Mouse (Mus musculus) olfactory bulb, adult 2 months (tissue): ENCODE measurements around the gene Nrsn1. TPM values are rescaled to one million over a fixed set of nuclear protein-coding genes. Genes with fewer than 3 reads are reported as not detected.
"Not testable (repeated sequence)": the region's sequence is repeated elsewhere in the genome, so short reads cannot be mapped to it uniquely, and the experiment has no call there.

Source experiments
- H3K27ac ChIP-seq: fragments of 200-500 bp; 2 replicates; pipeline ENCODE4 v1.5.1; 2012; ENCODE audit warnings: low read depth, low read length; ENCODE audit not compliant: insufficient read depth
- H3K4me1 ChIP-seq: fragments of 200-500 bp; 2 replicates; pipeline ENCODE4 v1.6.1; 2012; ENCODE audit warnings: low read length; ENCODE audit not compliant: control insufficient read depth, insufficient read depth
- H3K4me3 ChIP-seq: fragments of 200-500 bp; 2 replicates; pipeline ENCODE4 v1.5.1; 2012; ENCODE audit warnings: mild to moderate bottlenecking, low read depth, low read length, moderate library complexity; ENCODE audit not compliant: insufficient read depth
- CTCF ChIP-seq: fragments of 200-500 bp; IDR thresholded peaks from 2 replicates; pipeline ENCODE4 v1.5.1; 2012; ENCODE audit warnings: low read depth, mild to moderate bottlenecking, low read length, moderate library complexity; ENCODE audit not compliant: insufficient read depth
- POLR2A ChIP-seq: fragments of 200-500 bp; IDR thresholded peaks from 2 replicates; pipeline ENCODE4 v1.6.1; 2012; ENCODE audit warnings: mild to moderate bottlenecking, low read depth, low read length, moderate library complexity; ENCODE audit not compliant: insufficient read depth
- WGBS: fragments of 180-500 bp; shearing (Covaris S2); methylation state at CpG from one replicate; pipeline ENCODE4 v1.1.7; 2018; 5-methylcytosine and 5-hydroxymethylcytosine counted together
- polyA plus RNA-seq: library from polyadenylated mRNA; stranded (reverse); fragments of >200 nt; gene quantifications from 2 replicates; pipeline ENCODE4 v1.2.4, GENCODE M21; 2012; ENCODE audit warnings: low replicate concordance; ENCODE audit not compliant: missing spikeins, insufficient read depth, insufficient read length

The Nrsn1 gene
- polyA plus RNA-seq: 162 TPM in 1 of 2 replicates, not detected in the other

DNA sequence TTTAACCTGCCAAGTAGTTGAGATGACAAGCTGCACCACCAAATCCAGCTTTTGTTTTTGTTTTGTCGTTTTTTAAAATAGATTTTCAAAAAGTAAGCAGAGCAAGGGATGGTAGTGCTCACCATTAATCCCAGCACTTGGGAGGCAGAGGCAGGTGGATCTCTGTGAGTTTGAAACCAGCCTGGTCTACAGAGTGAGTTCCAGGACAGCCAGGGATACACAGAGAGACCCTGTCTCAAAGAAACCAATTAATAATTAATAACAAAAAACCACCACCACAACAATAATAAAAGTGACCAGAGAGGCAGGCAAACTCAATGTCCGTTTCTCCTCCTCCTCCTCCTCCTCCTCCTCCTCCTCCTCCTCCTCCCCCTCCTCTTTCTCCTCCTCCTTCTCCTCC lies at the start of gene Nrsn1:
Gene Nrsn1 (minus strand): TSS at position 101 of the 400 bp plus-strand sequence.
- 44% methylated on average over 2 of the region's 2 CpGs for WGBS
- Histone ChIP-seq H3K4me3 (peak within 1 kb of the TSS; percentile 51), H3K27ac (peak within 1 kb of the TSS; percentile 47)
- H3K4me1 ChIP-seq: not testable (repeated sequence)

DNA sequence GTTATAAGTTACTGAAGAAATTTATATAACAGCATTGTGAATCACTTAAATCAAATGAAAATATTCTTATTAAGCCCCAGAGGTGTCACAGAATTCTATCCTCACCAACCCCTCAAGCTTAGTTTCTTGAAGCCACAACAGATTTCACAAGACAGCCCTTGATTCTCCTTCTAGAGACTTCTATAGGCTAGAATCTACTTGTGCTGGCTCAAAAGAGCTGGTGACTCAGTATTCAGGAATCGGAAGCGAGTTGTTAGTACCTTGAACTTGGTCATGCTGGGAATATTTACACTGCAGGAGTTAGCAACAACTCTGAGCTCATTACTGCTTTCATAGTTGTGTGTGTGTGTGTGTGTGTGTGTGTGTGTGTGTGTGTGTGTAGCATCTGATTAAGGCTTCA lies 41.8 kb upstream of the Nrsn1 start:
- TF ChIP-seq CTCF: no peak
- no peak for TF ChIP-seq POLR2A
- Histone ChIP-seq H3K4me1 (no peaks in the 10 kb centered on the region), H3K27ac (no peak overlapping the region), H3K4me3 (no peak overlapping the region)
- 86% methylated on average over 2 of the region's 2 CpGs for whole genome bisulfite sequencing

DNA sequence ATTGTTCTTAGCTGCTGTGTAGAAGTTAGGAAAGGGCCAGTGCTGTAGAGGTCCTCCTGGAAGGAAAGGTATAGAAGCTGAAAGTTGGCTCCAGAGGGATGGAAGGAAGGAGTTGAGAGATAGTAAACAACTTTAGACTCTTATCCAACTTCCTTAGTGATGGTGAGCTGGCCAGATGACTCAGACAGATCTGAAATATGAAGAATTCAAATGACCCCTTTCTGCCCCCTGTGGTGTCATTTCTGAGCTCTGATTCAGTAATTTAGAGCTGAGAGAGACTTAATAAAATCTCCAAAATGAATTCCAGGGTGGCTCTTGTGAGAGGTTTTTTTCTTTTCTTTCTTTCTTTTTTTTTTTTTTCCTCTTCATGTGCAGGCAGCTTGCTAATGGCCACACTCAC lies 39.8 kb upstream of the Nrsn1 start:
- Histone ChIP-seq H3K27ac (no peak overlapping the region), H3K4me1 (no peaks in the 10 kb centered on the region), H3K4me3 (no peak overlapping the region)
- no peak for TF ChIP-seq CTCF
- TF ChIP-seq POLR2A: no peak

DNA sequence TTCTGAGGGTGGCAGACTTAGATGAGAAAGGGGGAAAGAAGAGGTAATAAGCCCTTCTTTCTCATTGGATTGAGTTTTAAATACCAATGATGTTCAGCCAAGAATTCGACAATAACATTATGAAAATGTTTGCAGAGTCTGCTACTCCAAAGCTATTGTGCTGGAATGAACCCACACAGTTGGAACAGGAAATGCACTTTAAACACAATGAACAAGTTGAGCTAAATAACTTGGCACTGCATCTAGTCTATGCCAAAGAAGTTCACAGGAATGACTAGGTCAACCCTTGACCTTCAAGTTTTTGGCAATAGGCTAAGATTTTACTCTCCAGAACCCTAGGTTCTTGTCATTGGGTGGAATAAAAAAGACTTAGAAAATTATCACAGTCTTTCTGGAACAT lies 18.4 kb upstream of the Nrsn1 start:
- 86% methylated on average over 1 of the region's 1 CpGs for WGBS
- Histone ChIP-seq H3K27ac (no peak overlapping the region), H3K4me3 (no peak overlapping the region), H3K4me1 (no peaks in the 10 kb centered on the region)
- TF ChIP-seq POLR2A (no peak), CTCF (no peak)

DNA sequence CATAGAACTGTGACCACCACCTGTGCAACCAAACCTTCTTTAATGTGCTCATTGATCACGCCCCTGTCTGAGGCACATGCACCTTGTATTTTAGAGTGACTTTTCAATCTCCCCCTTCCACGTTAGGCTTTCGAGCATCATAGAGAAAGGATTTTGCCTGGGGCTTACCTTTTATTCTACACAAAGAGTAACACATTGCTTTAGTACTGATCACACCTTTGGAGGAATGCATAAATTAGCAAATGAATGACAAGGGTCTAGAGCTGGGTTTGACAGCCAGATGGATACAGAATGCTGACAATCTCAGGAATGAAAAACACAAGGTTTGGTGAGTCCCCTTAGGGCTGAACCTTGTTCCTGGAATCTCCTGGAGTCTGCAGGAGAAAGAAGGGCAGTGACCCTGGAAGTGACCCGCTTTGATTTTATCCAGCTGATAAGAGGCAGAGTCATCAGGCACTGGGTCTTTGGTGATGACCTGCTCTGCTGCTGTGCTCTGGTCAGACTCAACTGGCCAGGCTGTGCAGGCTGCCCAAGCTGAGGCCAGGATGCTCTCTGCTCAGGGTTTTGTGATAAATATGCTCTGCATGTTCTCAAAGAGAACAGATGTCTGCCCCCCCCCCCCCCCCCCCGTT lies 4.7 kb upstream of the Nrsn1 start:
- WGBS: 70% methylated on average over 5 of the region's 5 CpGs
- no peak overlapping the region for H3K4me3 ChIP-seq
- no peaks in the 10 kb centered on the region for H3K4me1 ChIP-seq
- TF ChIP-seq POLR2A (no peak), CTCF (no peak)
- no peak overlapping the region for H3K27ac ChIP-seq

DNA sequence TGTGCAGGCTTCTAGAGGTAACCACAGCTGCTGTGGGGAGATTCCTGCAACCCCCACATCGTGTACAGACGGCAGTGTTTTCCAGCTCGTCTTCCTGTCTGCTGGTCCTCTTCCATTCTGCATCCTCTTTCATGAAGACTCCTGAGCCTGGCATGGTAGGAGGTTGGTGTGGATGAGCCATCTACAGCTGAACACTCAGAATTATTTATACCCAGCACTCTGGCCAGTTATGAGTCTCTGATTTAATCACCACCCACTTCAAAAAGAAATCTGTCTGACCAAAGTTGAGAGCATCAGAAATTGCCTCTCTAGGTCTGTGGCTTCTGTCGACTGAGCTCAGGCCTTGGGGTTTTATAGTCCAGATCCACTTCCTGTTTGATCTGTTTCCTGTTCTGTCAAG lies 1.9 kb upstream of the Nrsn1 start:
- TF ChIP-seq CTCF (no peak), POLR2A (no peak)
- 75% methylated on average over 4 of the region's 4 CpGs for WGBS
- Histone ChIP-seq H3K4me3 (no peak overlapping the region), H3K27ac (no peak overlapping the region), H3K4me1 (peaks cover 3% of the 10 kb centered on the region; the same call in 1 of the 2 replicates)

DNA sequence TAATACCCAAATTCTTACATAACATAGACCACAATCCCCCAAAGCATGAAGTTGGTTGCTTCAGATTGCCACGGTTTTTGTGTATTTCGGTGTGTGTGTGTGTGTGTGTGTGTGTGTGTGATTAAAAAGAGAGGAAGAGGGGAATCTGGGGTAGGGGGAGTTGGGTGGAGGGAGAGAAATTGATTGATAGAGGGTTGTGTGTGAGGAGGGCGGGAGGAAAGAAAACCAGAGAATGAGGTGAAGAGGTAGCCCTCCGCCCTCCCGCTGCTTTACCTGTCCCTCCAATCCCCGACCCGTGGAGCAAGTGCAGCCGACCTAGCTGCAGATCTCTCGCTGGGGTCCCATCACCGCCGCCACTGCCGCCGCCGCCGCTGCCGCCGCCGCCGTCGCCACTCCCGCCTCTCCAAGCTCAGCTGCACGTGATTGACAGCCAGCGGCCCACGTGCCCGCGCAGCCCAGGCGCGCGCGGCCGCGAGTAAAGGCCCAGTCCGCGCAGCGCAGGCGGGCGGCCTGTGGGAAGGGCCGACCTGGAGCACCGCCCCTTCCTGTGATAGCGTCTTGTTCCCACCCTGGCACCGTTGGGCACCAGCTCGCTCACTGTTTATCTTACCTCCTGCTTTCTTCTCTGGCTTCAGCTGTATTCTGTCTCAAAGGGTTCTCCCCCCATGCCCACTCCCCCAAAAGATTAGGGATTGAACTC lies 583 bp downstream of the Nrsn1 start:
- WGBS: 2% methylated on average over 42 of the region's 42 CpGs
- no peak for TF ChIP-seq CTCF
- TF ChIP-seq POLR2A: peak; percentile 42; the same call in 1 of the 2 replicates
- Histone ChIP-seq H3K4me3 (peak overlapping the region; percentile 51), H3K4me1 (peaks cover 3% of the 10 kb centered on the region; the same call in 1 of the 2 replicates), H3K27ac (peak overlapping the region; percentile 47)

DNA sequence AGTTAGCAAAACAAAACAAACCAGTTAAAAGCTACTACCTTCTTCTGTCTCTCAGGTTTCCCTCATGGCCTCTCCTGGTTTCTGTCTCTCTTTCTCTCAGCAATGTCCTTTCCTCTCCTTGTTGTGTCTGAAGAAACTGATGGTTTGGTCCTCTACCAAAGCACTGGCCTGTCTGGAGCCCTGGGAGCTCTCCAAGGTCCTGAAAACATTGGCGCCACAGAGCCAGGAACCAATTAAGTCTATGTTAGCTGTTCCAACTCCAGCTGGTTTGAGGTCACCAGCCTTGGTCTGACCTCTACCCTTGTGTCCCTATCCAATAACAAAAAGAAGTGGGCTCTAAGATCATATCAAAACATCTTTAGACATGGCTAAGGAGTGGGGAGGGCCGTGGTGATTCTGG lies 1.3 kb downstream of the Nrsn1 start:
- Histone ChIP-seq H3K27ac (peak overlapping the region; percentile 47), H3K4me3 (peak overlapping the region; percentile 42), H3K4me1 (peaks cover 3% of the 10 kb centered on the region; the same call in 1 of the 2 replicates)
- TF ChIP-seq CTCF (no peak), POLR2A (no peak)
- WGBS: 8% methylated on average over 2 of the region's 2 CpGs

DNA sequence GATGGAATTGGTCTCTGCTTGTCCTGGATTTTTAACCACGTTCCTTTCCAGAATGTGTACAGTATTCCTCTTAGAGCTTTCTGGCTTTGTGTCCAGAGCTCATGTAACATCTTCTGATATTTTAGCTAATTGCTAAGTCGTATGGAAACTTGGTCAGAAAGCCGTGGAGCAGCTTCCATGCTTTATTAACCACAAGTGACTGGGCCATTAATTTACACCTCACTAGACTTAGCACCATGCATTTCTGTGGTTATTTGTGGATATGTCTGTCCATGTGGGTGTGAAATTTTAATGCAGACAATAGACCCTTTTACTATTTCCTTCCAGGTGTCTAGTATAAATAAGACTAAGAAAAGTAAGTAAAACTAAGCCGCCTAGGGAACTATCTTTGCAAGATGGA lies 7.6 kb downstream of the Nrsn1 start:
- no peak overlapping the region for H3K27ac ChIP-seq
- no peak overlapping the region for H3K4me3 ChIP-seq
- 49% methylated on average over 4 of the region's 4 CpGs for WGBS
- TF ChIP-seq CTCF: no peak
- no peak for TF ChIP-seq POLR2A
- H3K4me1 ChIP-seq: peaks cover 3% of the 10 kb centered on the region; the same call in 1 of the 2 replicates

DNA sequence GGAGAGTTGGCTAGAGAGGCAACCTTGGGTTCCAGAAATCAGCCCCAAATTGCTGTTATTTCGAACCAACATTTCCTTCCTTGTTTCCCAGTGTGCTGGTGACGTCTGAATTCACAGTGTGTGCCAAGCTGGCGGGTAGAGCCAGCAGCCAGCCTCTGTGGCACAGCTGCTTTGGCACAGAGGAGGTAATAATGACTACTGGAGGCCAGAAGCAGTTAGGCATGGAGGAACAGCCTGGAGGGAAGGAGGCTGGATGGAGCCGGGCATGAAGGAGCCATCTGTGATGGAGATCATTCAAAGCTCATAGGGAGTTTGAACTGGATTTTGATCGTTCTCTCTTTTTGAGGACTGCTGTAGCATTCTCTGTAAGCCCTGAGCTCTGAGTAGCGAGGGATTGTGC lies 12.7 kb downstream of the Nrsn1 start:
- peak overlapping the region; percentile 26; the same call in 1 of the 2 replicates for H3K27ac ChIP-seq
- TF ChIP-seq CTCF (no peak), POLR2A (no peak)
- WGBS: 53% methylated on average over 6 of the region's 6 CpGs
- no peak overlapping the region for H3K4me3 ChIP-seq
- peaks cover 14% of the 10 kb centered on the region for H3K4me1 ChIP-seq
